Mouse (Mus musculus): ENCODE data around the gene Socs7. TPM values are rescaled to one million over a fixed set of nuclear protein-coding genes. Genes with fewer than 3 reads are reported as not detected.
A peak's percentile ranks its signal among the peaks of the same experiment; 100 is the strongest.
"Not testable (repeated sequence)": the region's sequence is repeated elsewhere in the genome, so short reads cannot be mapped to it uniquely, and the experiment has no call there.

Socs7 gene
- polyA plus RNA-seq, 1 experiment from 2014 or later: 9.1 TPM

DNA sequence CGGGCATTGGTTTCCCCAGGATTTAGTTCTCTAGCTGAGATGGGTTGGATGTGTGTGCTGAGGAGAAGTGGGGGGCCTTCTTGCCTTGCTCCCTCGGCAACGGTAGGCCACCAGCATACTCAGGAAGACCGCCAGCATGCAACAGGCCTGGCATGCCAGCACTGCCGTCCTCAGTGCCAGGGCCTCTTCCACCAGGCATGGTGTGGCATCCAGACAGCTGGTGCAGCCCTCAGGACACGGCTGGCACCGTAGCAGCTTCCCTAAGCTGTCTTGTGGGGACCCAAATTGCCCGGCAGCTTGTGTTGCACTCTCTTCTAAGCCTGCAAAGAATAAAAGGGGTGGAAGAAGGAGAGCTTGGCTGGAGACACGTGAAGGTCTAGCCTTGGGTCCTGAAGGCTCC is 16.0 kb upstream of the Socs7 start:
- 84% methylated on average over 9 of the region's 9 CpGs for WGBS

DNA sequence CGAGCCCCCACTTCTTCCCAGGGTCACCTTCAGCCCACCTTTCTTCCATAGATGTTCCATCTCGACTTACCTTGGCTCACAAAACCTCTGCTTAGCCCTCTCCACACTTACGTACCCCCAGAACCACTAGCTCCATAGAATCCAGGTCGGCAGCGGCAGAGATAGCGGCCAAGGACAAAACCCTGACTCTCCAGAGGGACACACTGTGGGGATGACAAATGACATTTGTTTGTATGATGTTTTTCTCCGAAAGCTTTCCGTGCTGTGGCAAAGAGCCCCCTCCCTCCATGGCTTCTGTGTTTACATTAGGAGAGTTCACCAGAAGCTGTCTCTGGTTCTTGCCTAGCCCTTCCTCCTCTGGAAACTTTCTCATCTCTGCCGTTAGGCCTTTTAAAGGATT is 15.1 kb upstream of the Socs7 start:
- ATAC-seq (ENCODE audit: low FRiP score): no peak
- no peak overlapping the region for H3K4me3 ChIP-seq
- peaks cover 32% of the 10 kb centered on the region for H3K4me1 ChIP-seq
- H3K9me3 ChIP-seq (replicated peaks): no peaks in the 10 kb centered on the region
- peaks cover 4% of the 10 kb centered on the region for H3K27me3 ChIP-seq
- H3K9ac ChIP-seq: no peak overlapping the region
- no peak overlapping the region for H3K4me2 ChIP-seq (replicated peaks)
- H3K27ac ChIP-seq: no peak overlapping the region
- 87% methylated on average over 9 of the region's 9 CpGs for WGBS
- no peaks in the 10 kb centered on the region for H3K36me3 ChIP-seq

More for the DNA sequence above, 16.0 kb upstream of the Socs7 start:
- ATAC-seq (ENCODE audit: low FRiP score): no peak
- Histone ChIP-seq H3K27me3 (peaks cover 4% of the 10 kb centered on the region), H3K36me3 (no peaks in the 10 kb centered on the region), H3K4me1 (peaks cover 23% of the 10 kb centered on the region), H3K4me3 (no peak overlapping the region), H3K9me3 (replicated peaks) (no peaks in the 10 kb centered on the region), H3K9ac (no peak overlapping the region), H3K4me2 (replicated peaks) (no peak overlapping the region), H3K27ac (no peak overlapping the region)

DNA sequence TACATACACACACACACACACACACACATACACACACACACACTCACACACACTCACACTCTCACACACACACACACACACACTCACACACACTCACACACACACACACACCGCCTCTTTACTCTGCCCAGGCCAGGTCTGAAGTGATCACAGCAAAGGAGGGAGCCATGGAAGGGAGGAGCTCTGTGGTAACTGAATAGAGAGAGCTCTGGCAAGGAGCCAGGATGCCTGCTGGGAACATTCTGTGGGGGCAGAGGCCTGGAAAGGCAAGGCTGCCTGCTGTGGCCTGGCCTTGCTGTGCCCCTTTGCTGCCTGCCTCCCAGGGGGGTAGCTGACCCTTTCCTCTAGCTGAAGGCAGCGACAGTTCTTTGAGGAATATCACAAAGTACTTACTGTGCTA is 12.3 kb upstream of the Socs7 start:
- WGBS: 0% methylated on average over 2 of the region's 2 CpGs
- Histone ChIP-seq H3K27me3 (no peaks in the 10 kb centered on the region), H3K36me3 (no peaks in the 10 kb centered on the region), H3K9ac (no peak overlapping the region; the same call in 1 of the 2 replicates), H3K4me3 (no peak overlapping the region), H3K27ac (peak overlapping the region; percentile 12), H3K4me1 (peaks cover 31% of the 10 kb centered on the region), H3K4me2 (replicated peaks) (no peak overlapping the region), H3K9me3 (replicated peaks) (no peaks in the 10 kb centered on the region)
- peak; percentile 82 for ATAC-seq (ENCODE audit: low FRiP score)

GRCm38 (mm10) chr11:97352027-97352684 is 10.2 kb upstream of the Socs7 start, which contains the start of gene Gpr179:
Gene Gpr179 (minus strand): TSS chr11:97352077.
- Histone ChIP-seq H3K4me3 (no peak within 1 kb of the TSS), H3K4me2 (replicated peaks) (no peak within 1 kb of the TSS), H3K9ac (no peak within 1 kb of the TSS), H3K36me3 (no peaks in the 10 kb centered on the region), H3K9me3 (replicated peaks) (no peaks in the 10 kb centered on the region), H3K4me1 (peaks cover 31% of the 10 kb centered on the region), H3K27ac (no peak within 1 kb of the TSS), H3K27me3 (no peaks in the 10 kb centered on the region)
- WGBS: 64% methylated on average over 3 of the region's 3 CpGs
- ATAC-seq (ENCODE audit: low FRiP score): no peak

- Histone ChIP-seq H3K9ac (no peak overlapping the region), H3K4me2 (replicated peaks) (no peak overlapping the region), H3K27me3 (no peaks in the 10 kb centered on the region), H3K27ac (no peak overlapping the region), H3K36me3 (no peaks in the 10 kb centered on the region), H3K4me1 (peaks cover 31% of the 10 kb centered on the region), H3K4me3 (no peak overlapping the region), H3K9me3 (replicated peaks) (no peaks in the 10 kb centered on the region)
- no peak for ATAC-seq (ENCODE audit: low FRiP score)
- WGBS: 80% methylated on average over 4 of the region's 4 CpGs
Measured at GRCm38 (mm10) chr11:97352935-97353597, 9.3 kb upstream of the Socs7 start.

- Histone ChIP-seq H3K4me3 (no peak overlapping the region), H3K9me3 (replicated peaks) (no peaks in the 10 kb centered on the region), H3K36me3 (no peaks in the 10 kb centered on the region), H3K4me2 (replicated peaks) (no peak overlapping the region), H3K4me1 (peaks cover 28% of the 10 kb centered on the region), H3K27me3 (no peaks in the 10 kb centered on the region), H3K9ac (no peak overlapping the region), H3K27ac (no peak overlapping the region)
- no peak for ATAC-seq (ENCODE audit: low FRiP score)
- 82% methylated on average over 2 of the region's 2 CpGs for WGBS
Measured at GRCm38 (mm10) chr11:97354646-97355045, 7.7 kb upstream of the Socs7 start.

GRCm38 (mm10) chr11:97355247-97355646 is 7.1 kb upstream of the Socs7 start:
- ATAC-seq (ENCODE audit: low FRiP score): no peak
- Histone ChIP-seq H3K4me1 (peaks cover 22% of the 10 kb centered on the region), H3K9ac (no peak overlapping the region), H3K4me3 (no peak overlapping the region), H3K36me3 (no peaks in the 10 kb centered on the region), H3K27me3 (no peaks in the 10 kb centered on the region), H3K4me2 (replicated peaks) (no peak overlapping the region), H3K9me3 (replicated peaks) (no peaks in the 10 kb centered on the region), H3K27ac (no peak overlapping the region)
- 91% methylated on average over 7 of the region's 7 CpGs for WGBS

- H3K4me3 ChIP-seq; H3K36me3 ChIP-seq; H3K9ac ChIP-seq; ATAC-seq (ENCODE audit: low FRiP score); H3K4me2 ChIP-seq (replicated peaks); H3K4me1 ChIP-seq; H3K9me3 ChIP-seq (replicated peaks); H3K27ac ChIP-seq; H3K27me3 ChIP-seq: not testable (repeated sequence)
- WGBS: 12% methylated on average over 4 of the region's 6 CpGs
Measured at GRCm38 (mm10) chr11:97357663-97358062, 4.7 kb upstream of the Socs7 start.

DNA sequence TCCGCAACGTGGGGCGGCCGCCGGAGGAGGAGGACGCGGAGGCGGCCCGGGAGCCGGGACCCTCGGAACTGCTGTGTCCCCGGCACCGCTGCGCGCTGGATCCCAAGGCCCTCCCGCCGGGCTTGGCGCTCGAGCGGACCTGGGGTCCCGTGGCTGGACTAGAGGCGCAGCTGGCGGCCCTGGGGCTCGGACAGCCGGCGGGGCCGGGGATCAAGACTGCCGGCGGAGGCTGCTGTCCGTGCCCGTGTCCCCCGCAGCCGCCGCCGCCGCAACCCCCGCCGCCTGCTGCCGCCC is 245 bp downstream of the Socs7 start:
- peak overlapping the region; percentile 90 for H3K27ac ChIP-seq
- no peaks in the 10 kb centered on the region for H3K9me3 ChIP-seq (replicated peaks)
- no peaks in the 10 kb centered on the region for H3K36me3 ChIP-seq
- WGBS: 1% methylated on average over 33 of the region's 39 CpGs
- ATAC-seq (ENCODE audit: low FRiP score): peak; percentile 62
- peak overlapping the region; percentile 89 for H3K4me2 ChIP-seq (replicated peaks)
- peaks cover 32% of the 10 kb centered on the region for H3K4me1 ChIP-seq
- peak overlapping the region; percentile 97 for H3K9ac ChIP-seq
- peak overlapping the region; percentile 77 for H3K4me3 ChIP-seq
- H3K27me3 ChIP-seq: no peaks in the 10 kb centered on the region

DNA sequence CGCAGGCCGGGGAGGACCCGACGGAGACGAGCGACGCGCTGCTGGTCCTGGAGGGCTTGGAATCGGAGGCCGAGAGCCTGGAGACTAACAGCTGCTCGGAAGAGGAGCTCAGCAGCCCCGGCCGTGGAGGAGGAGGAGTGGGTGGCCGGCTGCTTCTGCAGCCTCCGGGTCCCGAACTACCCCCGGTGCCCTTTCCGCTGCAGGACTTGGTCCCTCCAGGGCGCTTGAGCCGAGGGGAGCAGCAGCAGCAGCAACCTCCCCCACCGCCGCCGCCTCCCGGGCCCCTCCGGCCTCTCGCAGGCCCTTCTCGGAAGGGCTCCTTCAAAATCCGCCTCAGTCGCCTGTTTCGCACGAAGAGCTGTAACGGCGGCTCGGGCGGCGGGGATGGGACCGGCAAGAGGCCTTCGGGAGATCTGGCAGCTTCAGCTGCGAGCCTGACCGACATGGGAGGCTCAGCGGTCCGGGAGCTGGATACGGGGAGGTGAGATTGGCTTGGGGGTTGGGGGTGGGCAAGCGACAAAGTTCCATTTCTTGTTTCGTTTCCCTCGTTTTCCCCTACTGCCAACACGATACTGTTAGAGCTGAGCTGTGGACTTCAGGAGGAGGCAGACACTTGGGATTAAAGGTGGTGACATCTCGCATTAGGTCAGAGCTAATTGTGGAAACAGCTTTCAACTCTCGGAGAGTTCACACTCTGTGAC is 742 bp downstream of the Socs7 start:
- H3K4me1 ChIP-seq: peaks cover 32% of the 10 kb centered on the region
- ATAC-seq (ENCODE audit: low FRiP score): peak; percentile 7; the same call in 1 of the 2 replicates
- H3K9ac ChIP-seq: peak overlapping the region; percentile 97
- no peaks in the 10 kb centered on the region for H3K36me3 ChIP-seq
- no peaks in the 10 kb centered on the region for H3K27me3 ChIP-seq
- peak overlapping the region; percentile 89 for H3K4me2 ChIP-seq (replicated peaks)
- H3K9me3 ChIP-seq (replicated peaks): no peaks in the 10 kb centered on the region
- H3K27ac ChIP-seq: peak overlapping the region; percentile 90
- WGBS: under 1% methylated on average over 49 of the region's 49 CpGs
- peak overlapping the region; percentile 77 for H3K4me3 ChIP-seq

DNA sequence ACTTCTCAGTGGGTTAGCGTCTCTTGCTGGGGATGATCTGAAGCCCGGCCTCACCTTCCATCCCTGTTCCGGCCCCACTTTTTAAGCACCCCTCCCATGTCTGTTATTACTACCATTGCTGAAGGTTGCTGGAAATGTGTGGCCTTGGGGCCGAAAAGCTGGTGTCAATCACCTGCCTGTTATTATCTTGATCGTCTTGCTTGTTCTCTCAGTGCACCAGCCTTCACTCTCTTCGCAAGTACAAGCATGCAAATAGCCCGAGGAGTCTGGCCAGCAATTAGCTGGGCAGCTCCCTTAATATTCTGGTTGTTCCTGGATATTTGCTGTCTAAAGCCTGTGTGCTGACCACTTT is 1.3 kb downstream of the Socs7 start:
- Histone ChIP-seq H3K27me3 (no peaks in the 10 kb centered on the region), H3K36me3 (no peaks in the 10 kb centered on the region), H3K9ac (peak overlapping the region; percentile 97), H3K4me1 (peaks cover 32% of the 10 kb centered on the region), H3K9me3 (replicated peaks) (no peaks in the 10 kb centered on the region), H3K4me2 (replicated peaks) (peak overlapping the region; percentile 89), H3K27ac (no peak overlapping the region), H3K4me3 (peak overlapping the region; percentile 77)
- ATAC-seq (ENCODE audit: low FRiP score): no peak
- WGBS: 2% methylated on average over 7 of the region's 7 CpGs

DNA sequence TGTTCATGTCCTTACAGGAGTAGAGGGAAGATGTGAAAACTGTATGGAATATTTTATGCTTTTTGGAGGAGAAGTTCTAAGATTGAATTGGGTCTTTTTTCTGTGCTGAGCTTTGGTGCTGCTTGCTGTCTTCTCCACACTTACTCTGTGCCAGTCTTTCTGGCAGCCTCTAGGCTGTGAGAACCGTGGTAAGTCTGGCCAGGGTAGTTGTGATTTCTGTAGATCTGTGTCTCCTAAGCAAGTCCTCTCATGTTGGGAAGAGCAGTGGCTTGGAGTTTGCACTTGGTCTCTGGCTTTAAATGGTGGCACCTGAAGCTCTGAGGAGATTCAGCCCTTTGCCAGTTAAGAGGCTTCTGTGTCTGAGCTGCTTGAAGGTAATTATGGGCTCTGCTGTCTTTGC is 3.2 kb downstream of the Socs7 start:
- ATAC-seq (ENCODE audit: low FRiP score): no peak
- no peak overlapping the region for H3K27ac ChIP-seq
- H3K27me3 ChIP-seq: no peaks in the 10 kb centered on the region
- peaks cover 35% of the 10 kb centered on the region for H3K4me1 ChIP-seq
- peak overlapping the region; percentile 97; the same call in 1 of the 2 replicates for H3K9ac ChIP-seq
- WGBS: 84% methylated on average over 1 of the region's 1 CpGs
- H3K4me2 ChIP-seq (replicated peaks): peak overlapping the region; percentile 89
- no peaks in the 10 kb centered on the region for H3K9me3 ChIP-seq (replicated peaks)
- no peaks in the 10 kb centered on the region for H3K36me3 ChIP-seq
- peak overlapping the region; percentile 77; the same call in 1 of the 2 replicates for H3K4me3 ChIP-seq

Measured in hindbrain, embryonic 12.5 days (tissue).